Mouse (Mus musculus): ENCODE measurements around the gene Rps11. TPM values are rescaled to one million over a fixed set of nuclear protein-coding genes. Genes with fewer than 3 reads are reported as not detected.

The Rps11 gene
- total RNA-seq, 2 experiments from 2014 or later, result 418 to 465 TPM

DNA sequence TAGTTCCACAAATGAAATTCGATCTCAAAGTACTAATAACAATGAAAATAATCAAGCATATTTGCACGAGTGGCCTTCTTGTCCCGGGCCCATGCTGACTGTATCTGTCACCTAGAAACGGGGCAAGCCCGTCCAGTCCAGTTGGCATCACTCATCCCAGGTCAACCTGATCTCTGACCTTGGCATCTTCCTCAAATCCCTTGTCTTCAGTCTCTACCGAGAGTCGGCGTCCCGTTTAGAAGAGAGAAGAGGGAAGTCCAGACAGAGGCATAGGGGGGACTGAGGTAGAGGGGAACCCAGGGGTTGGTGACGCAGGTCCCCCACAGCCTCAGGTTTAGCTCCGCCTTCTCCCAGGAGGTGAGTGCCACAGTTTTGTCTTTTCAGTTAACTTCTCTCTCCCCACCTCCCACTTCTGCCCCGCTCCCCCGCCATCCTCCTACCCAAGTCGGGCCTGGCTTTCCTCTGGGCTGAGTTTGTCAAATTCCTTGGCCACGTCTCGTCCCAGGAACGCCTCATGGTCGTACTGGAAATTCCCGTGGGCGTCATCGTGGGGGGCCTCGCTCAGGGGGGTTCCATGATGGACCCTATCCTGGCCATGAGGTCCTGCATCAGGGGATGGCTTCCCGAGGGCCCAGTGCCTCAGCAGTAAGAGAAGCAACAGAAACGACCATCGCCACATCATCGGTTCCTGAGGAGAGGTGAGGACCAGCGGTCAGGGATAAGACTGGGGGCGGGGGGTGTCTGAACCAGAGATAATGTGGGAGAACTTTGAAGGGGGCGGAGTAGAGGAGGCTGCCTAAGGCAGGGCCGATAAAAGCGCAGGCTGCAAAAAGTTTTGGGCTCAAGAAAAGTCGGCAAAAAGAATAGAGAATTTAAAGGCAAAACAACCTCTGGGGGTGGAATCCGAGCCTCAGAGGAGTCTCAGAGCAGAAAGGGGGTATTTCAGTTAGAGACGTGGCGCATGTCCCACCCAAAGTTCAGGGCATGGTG is 32.9 kb downstream of the Rps11 start:
- no peak for DNase-seq (ENCODE audit: extremely low spot score in 1 of 2, low spot score in 1 of 2)

DNA sequence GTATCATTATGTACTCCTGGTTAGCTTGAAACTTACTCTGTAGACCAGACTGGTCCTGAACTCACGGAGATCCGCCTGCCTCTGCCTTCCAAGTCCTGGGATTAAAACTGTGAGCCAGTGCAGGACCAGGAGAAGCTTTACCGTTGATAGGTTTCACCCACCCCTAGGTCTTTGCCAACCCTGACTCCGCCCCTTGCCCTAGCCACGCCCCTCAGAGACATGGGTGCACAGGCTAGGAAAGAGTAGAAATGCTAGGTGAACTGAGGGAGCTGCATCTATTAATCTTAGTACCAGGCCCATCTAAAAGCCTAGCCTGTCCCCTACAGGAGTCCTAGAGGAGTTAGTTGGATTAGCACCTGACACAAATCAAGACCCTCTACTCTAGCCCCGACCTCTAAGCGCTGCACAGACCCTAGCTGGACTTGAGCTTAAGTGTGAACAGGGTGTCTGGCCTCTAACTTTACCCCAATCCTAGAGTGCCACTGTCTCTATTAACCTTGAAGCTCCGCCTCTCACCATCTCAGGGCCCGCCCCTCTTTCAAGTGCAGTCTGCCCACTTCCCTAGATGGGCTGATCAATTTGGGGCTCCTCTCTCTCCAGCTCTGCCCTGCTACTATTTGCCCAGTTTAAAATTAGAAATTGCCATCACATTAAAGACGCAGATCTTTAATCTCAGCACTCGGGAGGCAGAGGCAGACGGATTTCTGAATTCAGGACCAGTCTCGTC is 33.8 kb downstream of the Rps11 start:
- DNase-seq (ENCODE audit: extremely low spot score in 1 of 2, low spot score in 1 of 2), result no peak

DNA sequence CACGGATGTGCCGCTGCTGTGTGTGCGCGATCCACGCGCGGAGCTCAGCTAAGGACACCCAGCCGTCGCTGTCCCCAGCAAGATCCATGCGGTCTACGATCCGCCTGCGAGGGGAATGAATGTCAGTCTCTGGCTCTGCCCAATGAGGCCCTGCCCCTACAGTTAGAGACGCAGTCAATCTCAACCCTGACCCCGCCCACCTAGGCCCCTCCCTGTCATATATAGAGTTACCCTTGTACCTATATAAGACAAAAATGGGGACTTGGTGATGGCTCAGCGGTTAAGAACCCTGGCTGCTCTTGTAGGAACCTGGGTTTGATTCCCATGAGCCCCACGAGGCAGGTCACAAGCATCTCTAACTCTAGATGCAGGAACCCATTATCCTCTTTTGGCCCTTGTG is 35.6 kb downstream of the Rps11 start:
- no peak for DNase-seq (ENCODE audit: extremely low spot score in 1 of 2, low spot score in 1 of 2)

DNA sequence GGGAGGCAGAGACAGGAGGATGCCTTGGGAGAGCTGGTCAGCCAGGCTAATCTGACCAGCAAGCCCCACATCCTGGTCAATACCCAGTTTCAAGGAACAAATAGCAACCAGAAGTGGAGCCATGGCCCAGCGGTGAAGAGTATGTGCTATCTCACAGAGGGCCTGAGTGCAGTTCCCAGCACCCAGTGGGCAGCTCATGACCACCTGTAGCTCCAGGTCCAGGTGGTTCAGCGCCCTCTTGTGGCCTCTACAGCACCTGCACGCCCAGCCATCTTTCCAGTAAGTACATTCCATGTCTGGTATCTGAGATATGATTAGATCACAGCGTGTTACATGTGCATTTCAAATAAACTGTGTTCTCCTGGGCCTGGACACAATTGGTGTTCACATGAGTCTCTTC is 38.2 kb downstream of the Rps11 start:
- no peak for DNase-seq (ENCODE audit: extremely low spot score in 1 of 2, low spot score in 1 of 2)

DNA sequence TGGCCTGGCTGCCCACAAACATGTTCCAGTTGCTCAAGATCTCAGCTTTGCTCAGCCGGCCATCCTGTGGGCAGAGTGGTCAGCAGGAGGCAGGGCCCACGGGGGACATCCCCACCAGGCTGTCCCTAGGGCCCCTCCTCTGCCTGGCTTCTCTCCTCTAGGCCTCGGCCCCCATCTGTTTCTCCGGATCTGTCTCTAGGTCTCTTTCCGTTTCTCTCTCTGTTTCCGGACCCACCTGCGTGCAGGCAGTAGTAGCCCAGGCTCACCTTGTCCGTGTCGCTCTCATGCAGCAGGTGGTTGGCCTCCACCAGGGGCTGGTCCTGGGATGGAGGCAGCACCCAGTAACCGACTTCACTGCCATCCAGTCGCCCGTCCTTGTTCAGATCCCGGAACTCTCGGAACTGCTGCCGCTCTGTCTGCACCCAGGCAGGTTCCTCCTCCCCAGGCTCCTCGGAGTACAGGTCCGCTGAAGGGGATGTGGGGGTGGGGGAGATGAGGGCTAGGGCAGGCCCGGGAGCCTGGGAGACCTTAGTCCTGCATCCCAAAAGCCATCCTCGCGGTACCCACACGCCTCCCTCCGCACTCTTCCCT is 40.8 kb downstream of the Rps11 start:
- no peak for DNase-seq (ENCODE audit: extremely low spot score in 1 of 2, low spot score in 1 of 2)

DNA sequence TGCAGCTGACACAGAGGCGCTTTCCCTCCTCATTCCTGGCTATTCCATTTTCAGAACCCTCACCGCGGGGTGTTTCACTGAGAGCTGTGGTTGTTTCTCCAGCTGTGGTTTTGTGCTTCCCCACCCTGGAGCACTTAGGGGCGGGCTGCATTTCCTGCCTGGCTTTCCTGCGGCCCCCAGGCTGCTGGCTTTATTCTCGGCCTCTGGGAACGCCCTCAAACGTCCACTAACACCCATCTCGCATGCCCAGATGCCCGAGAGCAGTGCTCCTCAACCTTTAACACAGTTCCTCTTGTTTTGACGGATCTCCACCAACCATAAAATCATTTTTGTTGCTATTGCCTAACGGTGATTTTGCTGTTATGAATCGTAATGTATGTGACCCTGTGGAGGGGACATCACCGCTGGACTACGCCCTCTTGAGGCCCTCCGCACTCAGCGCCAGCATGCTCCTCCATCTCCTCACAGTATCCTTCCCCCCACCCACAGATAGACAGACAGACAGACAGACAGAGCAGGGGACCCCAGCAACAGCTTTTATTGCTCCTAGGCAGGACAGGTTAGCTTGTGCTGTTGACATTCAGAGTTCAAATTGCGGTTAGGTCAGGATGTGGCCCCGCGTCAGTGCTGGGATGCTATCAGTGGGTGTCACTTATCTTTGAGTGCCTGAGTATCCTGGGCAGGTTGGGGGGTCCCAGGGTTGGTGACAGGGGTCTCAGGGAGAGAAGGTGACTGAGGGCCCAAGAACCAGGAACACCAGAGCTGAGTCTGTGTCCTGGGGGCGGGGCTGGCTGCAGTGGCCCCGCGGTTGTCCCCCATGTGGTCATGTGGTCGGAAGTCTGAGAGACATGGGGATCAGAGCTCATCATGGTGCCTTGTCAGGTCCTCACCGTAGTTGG is 41.6 kb downstream of the Rps11 start:
- no peak for DNase-seq (ENCODE audit: extremely low spot score in 1 of 2, low spot score in 1 of 2)

DNA sequence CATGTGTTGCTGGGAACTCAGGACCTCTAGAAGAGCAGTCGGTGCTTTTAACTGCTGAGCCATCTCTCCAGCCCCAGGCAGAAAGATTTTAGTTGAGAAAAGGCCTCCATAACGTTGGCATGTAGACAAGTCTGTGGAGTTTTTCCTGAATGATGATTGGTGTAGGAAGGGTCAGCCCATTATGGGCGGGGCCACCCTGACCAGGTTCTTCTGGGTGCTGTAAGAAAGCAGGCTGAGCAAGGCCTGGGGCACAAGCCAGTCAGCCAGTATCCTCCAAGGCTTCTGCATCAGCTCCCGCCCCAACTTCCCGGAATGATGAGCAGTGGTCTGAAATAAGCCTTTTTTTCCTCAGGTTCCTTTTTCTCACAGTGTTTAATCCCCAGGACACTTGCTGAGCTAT is 43.2 kb downstream of the Rps11 start:
- no peak for DNase-seq (ENCODE audit: extremely low spot score in 1 of 2, low spot score in 1 of 2)

DNA sequence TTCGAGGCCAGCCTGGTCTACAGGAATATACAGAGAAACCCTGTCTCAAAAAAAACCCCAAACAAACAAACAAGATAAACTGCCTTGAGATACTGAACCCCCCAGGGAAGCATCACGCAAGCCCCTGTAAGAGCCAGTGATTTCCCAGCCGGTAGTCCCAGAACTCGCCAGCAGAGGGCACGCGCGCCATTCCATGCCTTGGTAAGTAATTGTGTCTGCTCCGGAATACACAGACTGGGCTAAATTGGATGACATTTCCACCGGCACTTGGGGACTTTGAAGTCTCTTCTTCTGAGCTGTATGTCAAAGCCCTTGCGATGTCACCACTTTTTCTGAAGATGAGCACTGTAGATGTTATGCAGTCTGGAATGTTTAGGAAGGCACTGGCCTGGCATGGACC is 44.4 kb downstream of the Rps11 start:
- peak; percentile 94 to 99 for DNase-seq (ENCODE audit: extremely low spot score in 1 of 2, low spot score in 1 of 2)

DNA sequence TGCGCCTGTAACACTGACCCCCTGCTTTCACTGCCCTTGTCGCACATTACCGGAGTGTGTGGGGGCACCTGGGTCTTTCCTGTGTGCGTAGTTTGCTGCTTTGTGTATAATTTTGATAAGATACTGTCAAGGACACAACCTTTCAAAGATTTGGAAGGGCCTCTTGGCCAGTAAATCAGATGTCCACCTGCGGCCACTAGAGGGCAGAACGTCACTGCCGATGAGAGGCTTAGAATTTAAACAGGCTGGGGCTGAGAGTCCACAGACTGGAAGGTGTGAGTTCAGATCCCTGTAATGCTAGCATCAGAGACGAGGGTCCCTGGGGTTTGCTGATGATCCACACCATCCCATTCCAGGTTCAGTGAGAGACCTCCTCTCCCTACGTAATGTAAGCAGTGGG is 45.7 kb downstream of the Rps11 start:
- peak in 1 of 2 experiments; percentile 77 for DNase-seq (ENCODE audit: extremely low spot score in 1 of 2, low spot score in 1 of 2)

DNA sequence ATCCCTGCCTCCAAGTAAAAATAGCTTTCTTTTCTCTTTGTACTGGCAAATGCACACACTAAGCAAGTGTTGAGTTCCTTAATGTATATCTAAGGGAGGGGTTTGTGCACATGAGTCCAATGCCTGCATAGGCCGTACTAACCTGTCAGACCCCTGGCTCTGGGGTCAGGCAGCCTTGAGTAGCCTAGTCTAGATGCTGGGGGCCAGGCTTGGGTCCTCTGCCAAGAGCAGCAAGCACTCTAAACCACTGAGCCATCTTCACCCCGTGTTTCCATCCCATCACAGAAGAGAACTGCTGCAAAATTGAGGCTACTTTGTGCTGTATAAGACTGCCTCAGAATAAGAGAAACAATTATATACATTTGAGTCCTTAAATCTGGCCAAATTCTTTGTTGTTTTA is 46.4 kb downstream of the Rps11 start:
- DNase-seq (ENCODE audit: extremely low spot score in 1 of 2, low spot score in 1 of 2), result no peak

DNA sequence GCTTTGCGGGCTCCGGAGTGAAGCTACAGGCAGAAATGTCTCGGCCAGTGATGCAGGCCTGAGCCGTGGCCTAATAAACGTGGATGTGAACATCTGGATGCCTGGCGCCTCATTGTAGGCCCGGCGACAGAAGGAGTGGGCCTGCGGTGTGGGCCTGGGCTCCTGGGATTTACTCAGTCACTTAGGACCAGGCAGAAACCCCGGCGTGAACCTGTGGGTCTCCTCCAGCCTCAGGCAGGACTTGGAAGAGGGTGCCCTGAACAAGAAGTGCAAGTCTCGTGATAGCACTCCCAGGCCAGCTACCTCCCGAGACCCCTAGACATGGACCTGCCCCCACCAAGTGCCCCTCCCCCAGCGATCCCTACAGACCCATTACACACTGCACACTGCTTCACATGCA is 46.9 kb downstream of the Rps11 start:
- DNase-seq (ENCODE audit: extremely low spot score in 1 of 2, low spot score in 1 of 2), result no peak

DNA sequence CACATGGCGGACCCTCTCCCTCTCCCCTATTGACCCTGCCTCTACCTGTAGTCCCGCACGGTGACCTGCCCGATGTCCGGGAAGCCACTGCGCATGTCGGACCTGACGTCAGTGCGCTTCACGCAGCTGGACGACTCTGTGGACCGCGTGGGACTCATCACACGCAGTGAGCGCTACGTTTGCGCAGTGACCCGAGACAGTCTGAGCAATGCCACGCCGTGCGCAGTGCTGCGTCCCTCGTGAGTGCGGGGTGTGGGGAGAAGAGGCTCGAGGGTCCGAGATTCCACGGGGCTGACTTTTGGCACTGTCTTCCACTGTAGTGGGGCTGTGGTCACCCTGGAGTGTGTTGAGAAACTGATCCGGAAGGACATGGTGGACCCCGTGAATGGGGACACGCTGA is 47.7 kb downstream of the Rps11 start:
- DNase-seq (ENCODE audit: extremely low spot score in 1 of 2, low spot score in 1 of 2), result no peak

DNA sequence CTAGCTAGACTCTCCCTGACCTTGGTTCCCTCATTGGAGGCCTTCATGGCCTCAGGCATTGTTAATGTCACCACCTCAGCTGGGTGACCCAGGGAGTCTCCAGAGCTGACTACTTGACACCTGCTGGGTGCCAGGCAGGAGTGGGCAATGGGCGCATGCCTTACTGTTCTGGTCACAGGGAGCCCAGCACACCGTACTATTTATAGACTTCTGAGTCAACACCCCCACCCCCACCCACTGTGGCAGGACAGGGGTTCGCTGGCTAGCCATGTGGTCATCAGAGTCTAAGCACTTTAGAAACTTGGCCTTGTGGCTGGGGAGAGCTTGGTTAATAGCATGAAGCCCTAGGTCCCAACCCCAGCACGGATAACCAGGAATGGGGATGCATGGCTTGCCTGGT is 48.8 kb downstream of the Rps11 start:
- DNase-seq (ENCODE audit: extremely low spot score in 1 of 2, low spot score in 1 of 2), result no peak

DNA sequence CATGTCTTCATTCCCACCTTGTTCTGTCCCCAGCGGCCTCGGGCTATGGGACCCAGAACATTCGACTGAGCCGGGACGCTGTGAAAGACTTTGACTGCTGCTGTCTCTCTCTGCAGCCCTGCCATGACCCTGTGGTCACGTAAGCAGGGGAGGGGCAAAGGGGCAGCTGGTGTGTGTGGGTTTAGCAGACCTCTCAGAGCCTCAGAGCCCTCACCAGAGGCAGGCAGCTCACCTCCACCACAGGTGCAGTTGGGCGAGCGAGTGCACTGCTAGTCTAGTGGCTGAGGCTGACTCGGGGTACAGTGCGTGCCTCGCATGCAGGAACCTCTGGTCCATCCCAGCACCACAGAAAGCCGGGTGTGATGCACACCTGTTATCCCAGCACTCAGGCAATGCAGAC is 50.3 kb downstream of the Rps11 start:
- DNase-seq (ENCODE audit: extremely low spot score in 1 of 2, low spot score in 1 of 2), result no peak

DNA sequence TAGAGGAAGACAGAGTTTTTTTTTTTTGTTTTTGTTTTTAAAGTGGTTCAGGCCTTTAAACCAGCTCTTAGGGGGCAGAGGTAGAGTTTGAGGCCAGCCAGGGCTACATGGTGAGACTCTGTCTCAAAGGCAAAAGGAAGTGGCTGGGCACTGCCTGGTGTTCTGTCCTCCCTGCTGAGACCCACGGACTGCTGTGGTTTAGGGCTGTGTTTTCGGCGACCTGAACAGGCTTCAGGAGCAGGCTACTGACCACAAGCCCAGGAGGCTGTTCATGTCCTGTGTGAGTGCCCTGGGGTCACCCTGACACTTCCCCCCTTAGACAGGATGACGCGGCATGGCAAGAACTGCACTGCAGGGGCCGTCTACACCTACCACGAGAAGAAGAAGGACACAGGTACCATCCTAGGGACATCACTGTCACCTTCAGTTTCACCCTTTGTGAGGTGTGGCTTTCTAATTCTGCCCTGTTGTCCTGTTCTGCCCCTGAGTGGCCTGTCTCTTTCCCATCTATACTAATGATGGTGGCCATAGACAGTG is 51.0 kb downstream of the Rps11 start:
- no peak for DNase-seq (ENCODE audit: extremely low spot score in 1 of 2, low spot score in 1 of 2)

Small RNAs within 50 kb of the gene (microRNA-seq; reads per million reads assigned to microRNA genes)
- gene Mir150 (1,043 to 1,326 reads per million in 2 experiments), gene Mir5121 (20.6 to 31.3 reads per million in 2 experiments), gene Mir7055 (3.2 to 4.2 reads per million in 2 experiments)

Other genes starting within 250 kb of the Rps11 start
- 100 to 1,000 TPM; 105 to 108 TPM for gene Med25, start 231.7 kb downstream of the Rps11 start, total RNA-seq (2021)
- gene Fuz, start 228.4 kb downstream of the Rps11 start, total RNA-seq (2021), result 10 to 100 TPM; 27.3 to 29.2 TPM
- gene Ap2a1, start 194.9 kb downstream of the Rps11 start, total RNA-seq (2021), result 100 to 1,000 TPM; 304 to 306 TPM
- gene Tsks, start 181.2 kb downstream of the Rps11 start, total RNA-seq (2021), result 1 to 10 TPM in 1 of 2 experiments, under 1 TPM in 1; 0.73 to 1.0 TPM
- gene Cpt1c, start 149.6 kb downstream of the Rps11 start, total RNA-seq (2021), result 100 to 1,000 TPM; 117 to 128 TPM
- 100 to 1,000 TPM; 161 to 174 TPM for gene Prmt1, start 137.9 kb downstream of the Rps11 start, total RNA-seq (2021)
- gene Irf3, start 126.8 kb downstream of the Rps11 start, total RNA-seq (2021), result 10 to 100 TPM; 39.5 to 40.1 TPM
- gene Bcl2l12, start 125.7 kb downstream of the Rps11 start, total RNA-seq (2021), result 1 to 10 TPM; 1.9 to 3.4 TPM
- gene Scaf1, start 108.1 kb downstream of the Rps11 start, total RNA-seq (2021), result 100 to 1,000 TPM; 151 to 156 TPM
- 10 to 100 TPM; 11.7 to 12.3 TPM for gene Rras, start 106.5 kb downstream of the Rps11 start, total RNA-seq (2021)
- gene Prr12, start 71.6 kb downstream of the Rps11 start, total RNA-seq (2021), result 10 to 100 TPM; 67.9 to 81.7 TPM
- gene Nosip, start 62.0 kb downstream of the Rps11 start, total RNA-seq (2021), result 10 to 100 TPM; 49.8 to 59.4 TPM
- gene Prrg2, start 61.8 kb downstream of the Rps11 start, total RNA-seq (2021), result 1 to 10 TPM; 5.6 to 6.6 TPM
- 1 to 10 TPM; 9.6 to 9.7 TPM for gene Rcn3, start 32.2 kb downstream of the Rps11 start, total RNA-seq (2021)
- gene Fcgrt, start 20.6 kb downstream of the Rps11 start, total RNA-seq (2021), result 10 to 100 TPM; 18.1 to 21.0 TPM
- 100 to 1,000 TPM; 765 to 826 TPM for gene Rpl13a, start 4.3 kb upstream of the Rps11 start, total RNA-seq (2021)
- gene Gm45713, start 11.8 kb upstream of the Rps11 start, total RNA-seq (2021), result not detected
- 1 to 10 TPM; 4.5 to 8.2 TPM for gene Flt3l, start 12.0 kb upstream of the Rps11 start, total RNA-seq (2021)
- gene Pih1d1, start 29.9 kb upstream of the Rps11 start, total RNA-seq (2021), result 10 to 100 TPM; 43.2 to 47.0 TPM
- 10 to 100 TPM; 10.9 to 13.6 TPM for gene Aldh16a1, start 30.1 kb upstream of the Rps11 start, total RNA-seq (2021)
- gene Slc17a7, start 39.5 kb upstream of the Rps11 start, total RNA-seq (2021), result 1,000 to 10,000 TPM; 1,494 to 1,551 TPM
- gene Gfy, start 55.1 kb upstream of the Rps11 start, total RNA-seq (2021), result under 1 TPM in 1 of 2 experiments, not detected in 1; 0.26 TPM
- gene Pth2, start 56.6 kb upstream of the Rps11 start, total RNA-seq (2021), result not detected
- 1 to 10 TPM; 2.4 to 2.9 TPM for gene Ccdc155, start 80.5 kb upstream of the Rps11 start, total RNA-seq (2021)
- gene Dkkl1, start 87.7 kb upstream of the Rps11 start, total RNA-seq (2021), result 1 to 10 TPM; 1.2 to 2.4 TPM
- 1 to 10 TPM; 4.7 to 5.5 TPM for gene Tead2, start 91.3 kb upstream of the Rps11 start, total RNA-seq (2021)
- 1 to 10 TPM; 3.1 to 5.7 TPM for gene Cd37, start 114.7 kb upstream of the Rps11 start, total RNA-seq (2021)
- gene Slc6a16, start 116.6 kb upstream of the Rps11 start, total RNA-seq (2021), result 1 to 10 TPM; 1.6 to 2.2 TPM
- gene Slc6a21, start 153.1 kb upstream of the Rps11 start, total RNA-seq (2021), result not detected
- 10 to 100 TPM; 14.1 to 18.5 TPM for gene Trpm4, start 209.3 kb upstream of the Rps11 start, total RNA-seq (2021)
- gene Hrc, start 210.9 kb upstream of the Rps11 start, total RNA-seq (2021), result under 1 TPM in 1 of 2 experiments, not detected in 1; 0.17 TPM
- gene Ppfia3, start 242.6 kb upstream of the Rps11 start, total RNA-seq (2021), result 100 to 1,000 TPM; 129 to 134 TPM
- 100 to 1,000 TPM; 151 to 155 TPM for gene Lin7b, start 246.1 kb upstream of the Rps11 start, total RNA-seq (2021)